ENCODE assay signal across 28 mouse cellular contexts in the genomic region with DNA sequence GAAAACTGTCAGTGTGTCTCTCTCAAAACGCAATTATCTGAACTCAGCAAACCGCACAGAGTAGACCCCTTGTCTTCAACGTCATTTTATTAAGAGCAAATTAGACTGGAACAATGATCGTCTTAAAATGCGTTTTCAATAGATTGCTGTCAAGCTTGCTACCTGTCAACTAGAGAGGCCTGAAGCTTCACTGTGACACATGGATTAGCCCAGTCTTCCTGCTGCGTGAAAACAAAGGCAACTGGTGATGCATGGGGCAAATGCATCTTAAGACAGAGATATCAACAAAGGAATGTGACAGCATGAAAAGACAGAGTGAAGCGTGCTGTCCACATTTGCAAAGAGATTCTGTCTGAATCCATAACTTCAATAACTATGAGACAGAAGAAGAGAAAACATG. TPM values are rescaled to one million over a fixed set of nuclear protein-coding genes. Genes with fewer than 3 reads are reported as not detected.
A peak's percentile ranks its signal among the peaks of the same experiment; 100 is the strongest.
DNase-seq lines count a peak whose midpoint lies in the region; ATAC-seq lines count a peak whose summit lies in the region.
"Had no signal": no experiment of that assay in that cellular context is flagged by ENCODE, and none has a peak within 500 bp of the region (broad histone marks: within the 10 kb centered on the region; RNA-seq: fewer than 3 reads in every experiment).

No protein-coding gene starts in this region.

- no peaks in the 10 kb centered on the region for H3K9me3 ChIP-seq in hindbrain, embryonic 11.5 days (ENCODE audit: control insufficient read depth, low read length)
- H3K9me3 ChIP-seq in hindbrain, embryonic 14.5 days (ENCODE audit: control insufficient read depth, low read length): no peaks in the 10 kb centered on the region
- no peaks in the 10 kb centered on the region; the same call in 1 of the 2 replicates for H3K9me3 ChIP-seq in midbrain, embryonic 11.5 days (ENCODE audit: control insufficient read depth, low read length)
- H3K9me3 ChIP-seq in midbrain, embryonic 15.5 days: no peaks in the 10 kb centered on the region
- no peaks in the 10 kb centered on the region for H3K9me3 ChIP-seq in forebrain, embryonic 12.5 days
- H3K9me3 ChIP-seq: embryonic facial prominence, embryonic 15.5 days; forebrain, embryonic 13.5 days; heart, embryonic 10.5 days; heart, embryonic 13.5 days had no signal

- H3K4me3 ChIP-seq in hindbrain, embryonic 11.5 days (ENCODE audit: low read depth, low read length): no peak overlapping the region
- H3K4me3 ChIP-seq in hindbrain, embryonic 14.5 days (replicated peaks; ENCODE audit: low read length): no peak overlapping the region
- H3K4me3 ChIP-seq in midbrain, embryonic 11.5 days (ENCODE audit: low read depth, low read length): no peak overlapping the region
- no peak overlapping the region for H3K4me3 ChIP-seq in midbrain, embryonic 15.5 days
- no peak overlapping the region for H3K4me3 ChIP-seq in forebrain, embryonic 12.5 days (replicated peaks)
- H3K4me3 ChIP-seq: embryonic facial prominence, embryonic 15.5 days; forebrain, embryonic 13.5 days; heart, adult 2 months; heart, embryonic 10.5 days; heart, embryonic 13.5 days had no signal

- WGBS in hindbrain, embryonic 11.5 days: 53% methylated on average over 7 of the region's 7 CpGs
- WGBS in hindbrain, embryonic 14.5 days: 35% methylated on average over 7 of the region's 7 CpGs
- WGBS in midbrain, embryonic 11.5 days: 33% methylated on average over 7 of the region's 7 CpGs
- 26% methylated on average over 7 of the region's 7 CpGs for WGBS in midbrain, embryonic 15.5 days
- WGBS in forebrain, embryonic 12.5 days: 29% methylated on average over 7 of the region's 7 CpGs

- no peaks in the 10 kb centered on the region for H3K27me3 ChIP-seq in hindbrain, embryonic 11.5 days (ENCODE audit: control insufficient read depth, insufficient read depth, low read length)
- H3K27me3 ChIP-seq in hindbrain, embryonic 14.5 days (ENCODE audit: control insufficient read depth, insufficient read depth, low read length): no peaks in the 10 kb centered on the region
- no peaks in the 10 kb centered on the region for H3K27me3 ChIP-seq in midbrain, embryonic 11.5 days (ENCODE audit: control insufficient read depth, insufficient read depth, low read length)
- no peaks in the 10 kb centered on the region for H3K27me3 ChIP-seq in midbrain, embryonic 15.5 days (replicated peaks)
- no peaks in the 10 kb centered on the region for H3K27me3 ChIP-seq in forebrain, embryonic 12.5 days
- H3K27me3 ChIP-seq: embryonic facial prominence, embryonic 15.5 days; forebrain, embryonic 13.5 days; heart, embryonic 13.5 days had no signal

- H3K36me3 ChIP-seq in hindbrain, embryonic 11.5 days (ENCODE audit: control insufficient read depth, insufficient read depth, low read length): no peaks in the 10 kb centered on the region
- H3K36me3 ChIP-seq in hindbrain, embryonic 14.5 days (replicated peaks; ENCODE audit: control insufficient read depth, insufficient read depth): no peaks in the 10 kb centered on the region
- no peaks in the 10 kb centered on the region for H3K36me3 ChIP-seq in midbrain, embryonic 11.5 days (ENCODE audit: control insufficient read depth, insufficient read depth, low read length)
- no peaks in the 10 kb centered on the region for H3K36me3 ChIP-seq in midbrain, embryonic 15.5 days (replicated peaks)
- no peaks in the 10 kb centered on the region for H3K36me3 ChIP-seq in forebrain, embryonic 12.5 days (replicated peaks)
- H3K36me3 ChIP-seq: embryonic facial prominence, embryonic 15.5 days; heart, embryonic 10.5 days; heart, embryonic 13.5 days had no signal

- ATAC-seq in hindbrain, embryonic 11.5 days (ENCODE audit: low FRiP score): no peak
- no peak for ATAC-seq in hindbrain, embryonic 14.5 days (ENCODE audit: low FRiP score)
- ATAC-seq in midbrain, embryonic 11.5 days (ENCODE audit: low FRiP score): peak; percentile 80
- no peak for ATAC-seq in midbrain, embryonic 15.5 days (replicated peaks)
- ATAC-seq in forebrain, embryonic 12.5 days (ENCODE audit: low FRiP score): no peak
- ATAC-seq: activated CD4-positive, CD25-positive, alpha-beta regulatory T cell, adult 4 months; forebrain, embryonic 13.5 days; forebrain, embryonic 16.5 days; hindbrain, postnatal 0 days; inflammation-experienced regulatory T-cells, adult 6 months; intestine, embryonic 16.5 days had no signal

- DNase-seq in embryo, embryonic 10 days (ENCODE audit: low spot score): peak; percentile 32
- DNase-seq in embryo, embryonic 10.5 days (ENCODE audit: low spot score): no peak
- DNase-seq in hindbrain, embryonic 11.5 days (ENCODE audit: low spot score): peak; percentile 27
- no peak for DNase-seq in hindbrain, embryonic 14.5 days (ENCODE audit: low spot score)
- peak; percentile 86 for DNase-seq in midbrain, embryonic 11.5 days (ENCODE audit: low spot score, missing footprints)
- peak; percentile 59 for DNase-seq in retina, postnatal 1 day
- DNase-seq: adrenal gland, adult 8-10 months; adrenal gland, postnatal 25 days; cerebellum, adult 18-20 months; cerebellum, adult 9-10 months; cerebellum, postnatal 14 days; embryo, embryonic 11 days; gastrocnemius, postnatal 10 days; gastrocnemius, postnatal 36 days; heart, adult 2 months; heart, postnatal 14 days; heart, postnatal 4 days had no signal

- no peaks in the 10 kb centered on the region for H3K4me1 ChIP-seq in hindbrain, embryonic 11.5 days (replicated peaks; ENCODE audit: control insufficient read depth, insufficient read depth, low read length)
- no peaks in the 10 kb centered on the region for H3K4me1 ChIP-seq in hindbrain, embryonic 14.5 days (replicated peaks; ENCODE audit: control insufficient read depth, insufficient read depth, low read length)
- no peaks in the 10 kb centered on the region for H3K4me1 ChIP-seq in midbrain, embryonic 11.5 days (ENCODE audit: control insufficient read depth, insufficient read depth, low read length)
- H3K4me1 ChIP-seq in midbrain, embryonic 15.5 days: no peaks in the 10 kb centered on the region
- H3K4me1 ChIP-seq in forebrain, embryonic 12.5 days: peaks cover 10% of the 10 kb centered on the region
- H3K4me1 ChIP-seq: embryonic facial prominence, embryonic 15.5 days; forebrain, embryonic 13.5 days; heart, embryonic 10.5 days; heart, embryonic 13.5 days had no signal

- H3K27ac ChIP-seq in hindbrain, embryonic 11.5 days (ENCODE audit: low read depth, low read length): no peak overlapping the region
- H3K27ac ChIP-seq in hindbrain, embryonic 14.5 days: no peak overlapping the region
- H3K27ac ChIP-seq in midbrain, embryonic 11.5 days (ENCODE audit: low read depth, low read length): no peak overlapping the region
- H3K27ac ChIP-seq in midbrain, embryonic 15.5 days: no peak overlapping the region
- H3K27ac ChIP-seq in forebrain, embryonic 12.5 days: no peak overlapping the region
- H3K27ac ChIP-seq: embryonic facial prominence, embryonic 15.5 days; forebrain, embryonic 13.5 days; heart, adult 2 months; heart, embryonic 10.5 days; heart, embryonic 13.5 days; hindbrain, postnatal 0 days had no signal

- H3K4me2 ChIP-seq in hindbrain, embryonic 11.5 days (replicated peaks; ENCODE audit: low read depth, low read length): no peak overlapping the region
- no peak overlapping the region for H3K4me2 ChIP-seq in hindbrain, embryonic 14.5 days (replicated peaks)
- no peak overlapping the region for H3K4me2 ChIP-seq in midbrain, embryonic 11.5 days
- H3K4me2 ChIP-seq in midbrain, embryonic 15.5 days: no peak overlapping the region
- no peak overlapping the region for H3K4me2 ChIP-seq in forebrain, embryonic 12.5 days
- H3K4me2 ChIP-seq: embryonic facial prominence, embryonic 15.5 days; forebrain, embryonic 13.5 days; heart, embryonic 13.5 days had no signal

- no peak overlapping the region for H3K9ac ChIP-seq in hindbrain, embryonic 11.5 days (ENCODE audit: low read depth, low read length)
- H3K9ac ChIP-seq in hindbrain, embryonic 14.5 days: no peak overlapping the region
- no peak overlapping the region for H3K9ac ChIP-seq in midbrain, embryonic 11.5 days (ENCODE audit: low read length)
- H3K9ac ChIP-seq in midbrain, embryonic 15.5 days: no peak overlapping the region
- no peak overlapping the region for H3K9ac ChIP-seq in forebrain, embryonic 12.5 days
- H3K9ac ChIP-seq: embryonic facial prominence, embryonic 15.5 days; forebrain, embryonic 13.5 days; heart, embryonic 13.5 days had no signal

RNA-seq across cellular contexts. Expression of gene Egfem1, which starts 41.8 kb away (rescaled TPM):
- 3.6 and 4.5 TPM in 2 replicates for polyA plus RNA-seq in hindbrain, embryonic 11.5 days (2014; fragmentation: Nextera tagmentation; extraction: Ambion mirVana)
- polyA plus RNA-seq in hindbrain, embryonic 14.5 days (2014; fragmentation: Nextera tagmentation; extraction: Ambion mirVana): 4.3 and 6.7 TPM in 2 replicates
- 14.7 TPM in 2 replicates for polyA plus RNA-seq in midbrain, embryonic 11.5 days (2014; fragmentation: Nextera tagmentation; extraction: Ambion mirVana)
- 7.9 TPM in 2 replicates for polyA plus RNA-seq in midbrain, embryonic 15.5 days (2015; fragmentation: Nextera tagmentation; extraction: Ambion mirVana)
- 5.5 and 6.1 TPM in 2 replicates for polyA plus RNA-seq in forebrain, embryonic 12.5 days (2016; fragmentation: Nextera tagmentation; extraction: Ambion mirVana)
- polyA plus RNA-seq: activated CD4-positive, CD25-positive, alpha-beta regulatory T cell, adult 4 months; inflammation-experienced regulatory T-cells, adult 6 months had no signal

Comparison
In these comparisons a context has a peak if more than half of its experiments do, and no peak if none do; other contexts are left out.
1. DNase-seq: peak in embryo, embryonic 10 days (single experiment), hindbrain, embryonic 11.5 days (single experiment), midbrain, embryonic 11.5 days (single experiment) and retina, postnatal 1 day (single experiment); none in embryo, embryonic 10.5 days (single experiment) and hindbrain, embryonic 14.5 days (single experiment).